ENCODE assay signal across 9 mouse cellular contexts in genomic region chr17:15826928-15827327, GRCm38 (mm10). TPM values are rescaled to one million over a fixed set of nuclear protein-coding genes. Genes with fewer than 3 reads are reported as not detected.
DNase-seq lines count a peak whose midpoint lies in the region; ATAC-seq and TF ChIP-seq lines count a peak whose summit lies in the region.
"Had no signal": no experiment of that assay in that cellular context is flagged by ENCODE, and none has a peak within 500 bp of the region (broad histone marks: within the 10 kb centered on the region; RNA-seq: fewer than 3 reads in every experiment).

No protein-coding gene starts in this region.

- peaks cover 49% of the 10 kb centered on the region for H3K4me1 ChIP-seq in heart, embryonic 13.5 days
- peaks cover 53% of the 10 kb centered on the region for H3K4me1 ChIP-seq in E14TG2a.4 (replicated peaks; ENCODE audit: low read depth, low read length)
- H3K4me1 ChIP-seq in embryonic facial prominence, embryonic 13.5 days, result peaks cover 48% of the 10 kb centered on the region
- peaks cover 47% of the 10 kb centered on the region for H3K4me1 ChIP-seq in limb, embryonic 12.5 days (replicated peaks)
- peaks cover 12% of the 10 kb centered on the region; the same call in 1 of the 2 replicates for H3K4me1 ChIP-seq in stomach, embryonic 14.5 days (ENCODE audit: control insufficient read depth, insufficient read depth, low read length)

- H3K4me2 ChIP-seq in heart, embryonic 13.5 days, result peak overlapping the region; percentile 93
- peak overlapping the region; percentile 79 for H3K4me2 ChIP-seq in embryonic facial prominence, embryonic 13.5 days
- H3K4me2 ChIP-seq in limb, embryonic 12.5 days, result peak overlapping the region; percentile 81
- peak overlapping the region; percentile 66 for H3K4me2 ChIP-seq in stomach, embryonic 14.5 days (replicated peaks; ENCODE audit: low read depth, low read length)

- H3K27me3 ChIP-seq in heart, embryonic 13.5 days (replicated peaks), result peaks cover 7% of the 10 kb centered on the region
- peaks cover 65% of the 10 kb centered on the region for H3K27me3 ChIP-seq in E14TG2a.4 (ENCODE audit: insufficient read depth, low read length)
- H3K27me3 ChIP-seq in embryonic facial prominence, embryonic 13.5 days, result peaks cover 32% of the 10 kb centered on the region
- H3K27me3 ChIP-seq in limb, embryonic 12.5 days, result peaks cover 23% of the 10 kb centered on the region
- H3K27me3 ChIP-seq in stomach, embryonic 14.5 days (ENCODE audit: control insufficient read depth, insufficient read depth, low read length), result no peaks in the 10 kb centered on the region
- H3K27me3 ChIP-seq: Patski had no signal

- WGBS in heart, embryonic 13.5 days, result under 1% methylated on average over 18 of the region's 18 CpGs
- WGBS in embryonic facial prominence, embryonic 13.5 days, result under 1% methylated on average over 18 of the region's 18 CpGs
- under 1% methylated on average over 18 of the region's 18 CpGs for WGBS in limb, embryonic 12.5 days
- 0% methylated on average over 18 of the region's 18 CpGs for WGBS in stomach, embryonic 14.5 days

- no peak for TF ChIP-seq CTCF in E14TG2a.4 (conservative IDR thresholded peaks at IDR 0.05; ENCODE audit: low read length)

- peak overlapping the region; percentile 90 for H3K27ac ChIP-seq in heart, embryonic 13.5 days (replicated peaks)
- H3K27ac ChIP-seq in embryonic facial prominence, embryonic 13.5 days, result peak overlapping the region; percentile 60
- H3K27ac ChIP-seq in limb, embryonic 12.5 days, result peak overlapping the region; percentile 97
- peak overlapping the region; percentile 88 for H3K27ac ChIP-seq in stomach, embryonic 14.5 days (ENCODE audit: low read length)

- no peak for ATAC-seq in heart, embryonic 13.5 days (ENCODE audit: extremely low read depth, insufficient number of reproducible peaks, low FRiP score, low TSS enrichment)
- ATAC-seq in embryonic facial prominence, embryonic 13.5 days (ENCODE audit: insufficient number of reproducible peaks, insufficient read depth, low FRiP score, low TSS enrichment, low read depth), result no peak
- peak; percentile 31; the same call in 1 of the 2 replicates for ATAC-seq in limb, embryonic 12.5 days (ENCODE audit: insufficient number of reproducible peaks, insufficient read depth, low FRiP score, low TSS enrichment, low read depth)
- peak; percentile 20; the same call in 1 of the 2 replicates for ATAC-seq in stomach, embryonic 14.5 days (ENCODE audit: insufficient number of reproducible peaks, insufficient read depth, low FRiP score, low read depth)

- peak overlapping the region; percentile 83 for H3K9ac ChIP-seq in heart, embryonic 13.5 days
- peak overlapping the region; percentile 95 for H3K9ac ChIP-seq in embryonic facial prominence, embryonic 13.5 days
- H3K9ac ChIP-seq in limb, embryonic 12.5 days (replicated peaks), result 0 out of 2 replicates have a peak overlapping the region, but pooled peaks have one; percentile 44
- peak overlapping the region; percentile 41 for H3K9ac ChIP-seq in stomach, embryonic 14.5 days (replicated peaks; ENCODE audit: low read depth, low read length)

- no peaks in the 10 kb centered on the region for H3K36me3 ChIP-seq in heart, embryonic 13.5 days
- H3K36me3 ChIP-seq in E14TG2a.4 (ENCODE audit: insufficient read depth, low read length), result no peaks in the 10 kb centered on the region
- H3K36me3 ChIP-seq in embryonic facial prominence, embryonic 13.5 days, result no peaks in the 10 kb centered on the region
- H3K36me3 ChIP-seq in limb, embryonic 12.5 days, result no peaks in the 10 kb centered on the region
- no peaks in the 10 kb centered on the region for H3K36me3 ChIP-seq in stomach, embryonic 14.5 days (ENCODE audit: control insufficient read depth, insufficient read depth, low read length)

- no peaks in the 10 kb centered on the region for H3K9me3 ChIP-seq in heart, embryonic 13.5 days
- no peaks in the 10 kb centered on the region for H3K9me3 ChIP-seq in E14TG2a.4 (ENCODE audit: low read length)
- H3K9me3 ChIP-seq in embryonic facial prominence, embryonic 13.5 days, result no peaks in the 10 kb centered on the region
- no peaks in the 10 kb centered on the region for H3K9me3 ChIP-seq in limb, embryonic 12.5 days
- H3K9me3 ChIP-seq in stomach, embryonic 14.5 days (ENCODE audit: control insufficient read depth, low read depth, low read length), result no peaks in the 10 kb centered on the region

- peak overlapping the region; percentile 71 for H3K4me3 ChIP-seq in heart, embryonic 13.5 days
- H3K4me3 ChIP-seq in E14TG2a.4 (replicated peaks; ENCODE audit: low read length), result peak overlapping the region; percentile 91
- peak overlapping the region; percentile 94 for H3K4me3 ChIP-seq in embryonic facial prominence, embryonic 13.5 days
- H3K4me3 ChIP-seq in limb, embryonic 12.5 days (replicated peaks), result peak overlapping the region; percentile 93
- peak overlapping the region; percentile 99 for H3K4me3 ChIP-seq in stomach, embryonic 14.5 days (ENCODE audit: low read depth, low read length)

- no peak for DNase-seq in heart, adult 8-10 months (ENCODE audit: low spot score)
- DNase-seq in T-cell, adult 2 months (ENCODE audit: low spot score), result no peak
- DNase-seq in spleen, postnatal 14 days (ENCODE audit: low spot score in 2 of 2), result no peak

RNA-seq across cellular contexts. Expression of gene Rgmb, which starts 3.9 kb away (rescaled TPM):
- polyA plus RNA-seq in heart, embryonic 13.5 days (2015; fragmentation: Nextera tagmentation; extraction: Ambion mirVana), result 8.4 and 9.8 TPM in 2 replicates
- total RNA-seq in heart, adult 8-10 months (2022), result 10 to 100 TPM; 19.4 to 23.3 (median 22.8) TPM
- 14.3 and 18.8 TPM in 2 replicates for polyA plus RNA-seq in embryonic facial prominence, embryonic 13.5 days (2015; fragmentation: Nextera tagmentation; extraction: Ambion mirVana)
- 19.0 and 26.5 TPM in 2 replicates for polyA plus RNA-seq in limb, embryonic 12.5 days (2016; fragmentation: Nextera tagmentation; extraction: Ambion mirVana)
- 64.0 and 74.5 TPM in 2 replicates for polyA plus RNA-seq in stomach, embryonic 14.5 days (2014; fragmentation: Nextera tagmentation; extraction: Ambion mirVana)

Comparison
In these comparisons a context has a peak if more than half of its experiments do, and no peak if none do; other contexts are left out.
1. ATAC-seq: peak in limb, embryonic 12.5 days (single experiment) and stomach, embryonic 14.5 days (single experiment); none in heart, embryonic 13.5 days (single experiment) and embryonic facial prominence, embryonic 13.5 days (single experiment).
2. H3K9ac ChIP-seq: peak in every context shown above with its lines; median percentile 95 in embryonic facial prominence, embryonic 13.5 days; 83 in heart, embryonic 13.5 days; 44 in limb, embryonic 12.5 days; 41 in stomach, embryonic 14.5 days.
3. Peak in every context shown above with its lines, with median percentiles within 50 percentile points of each other: H3K27ac ChIP-seq, H3K4me2 ChIP-seq and H3K4me3 ChIP-seq.